Mouse (Mus musculus): ENCODE results near the gene Mdga1. TPM values are rescaled to one million over a fixed set of nuclear protein-coding genes. Genes with fewer than 3 reads are reported as not detected.

The Mdga1 gene
- polyA plus RNA-seq, 1 experiment = 1.4 TPM

DNA sequence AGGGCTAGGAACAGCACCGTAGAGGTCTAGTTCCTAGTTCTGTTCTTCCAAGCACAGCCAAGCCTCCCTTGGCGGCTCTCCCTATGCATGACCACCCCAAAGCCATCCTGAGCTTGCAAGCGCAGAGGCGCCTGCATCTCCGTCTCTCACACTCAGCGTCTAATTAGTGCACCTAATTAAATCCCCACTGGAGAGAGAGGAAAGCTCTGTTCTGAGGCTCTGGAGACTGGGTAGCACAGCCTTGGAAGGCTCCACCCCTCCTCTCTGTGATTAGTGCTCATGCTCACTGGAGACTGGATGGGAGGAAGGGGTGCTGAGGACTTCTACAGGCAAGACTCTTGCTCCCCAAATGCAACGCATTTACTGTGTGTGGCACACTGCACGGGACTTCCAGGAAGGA lies 191.9 kb downstream of the Mdga1 start:
- no peak for DNase-seq (ENCODE audit: low read depth, low spot score)
- WGBS = 69% methylated on average over 8 of the region's 8 CpGs

Other genes with a start within 250 kb of the Mdga1 start
- 59.3 and 63.1 TPM in 2 replicates for gene Zfand3, start 34.6 kb upstream of the Mdga1 start, polyA plus RNA-seq (2012; rRNA removed)